8 mouse cellular contexts compared by ENCODE assay signal in genomic region chr8:125935649-125936048, GRCm38 (mm10). TPM values are rescaled to one million over a fixed set of nuclear protein-coding genes. Genes with fewer than 3 reads are reported as not detected.
DNase-seq lines count a peak whose midpoint lies in the region; ATAC-seq and TF ChIP-seq lines count a peak whose summit lies in the region.

No protein-coding gene starts in this region.

- peaks cover 7% of the 10 kb centered on the region; the same call in 1 of the 2 replicates for H3K27me3 ChIP-seq in heart, embryonic 10.5 days (ENCODE audit: insufficient read depth, poor library complexity, severe bottlenecking)
- no peaks in the 10 kb centered on the region for H3K27me3 ChIP-seq in lung, postnatal 0 days (replicated peaks; ENCODE audit: insufficient read depth, low read length)
- H3K27me3 ChIP-seq in stomach, postnatal 0 days (ENCODE audit: control insufficient read depth, insufficient read depth, low read length), result no peaks in the 10 kb centered on the region

- H3K27ac ChIP-seq in heart, embryonic 10.5 days, result no peak overlapping the region
- no peak overlapping the region for H3K27ac ChIP-seq in lung, postnatal 0 days (ENCODE audit: low read length)
- no peak overlapping the region for H3K27ac ChIP-seq in stomach, postnatal 0 days (replicated peaks)

- no peak overlapping the region for H3K9ac ChIP-seq in lung, postnatal 0 days (replicated peaks; ENCODE audit: low read depth)
- no peak overlapping the region for H3K9ac ChIP-seq in stomach, postnatal 0 days (ENCODE audit: low read length)

- 45% methylated on average over 9 of the region's 9 CpGs for WGBS in heart, embryonic 10.5 days
- 41% methylated on average over 9 of the region's 9 CpGs for WGBS in lung, postnatal 0 days
- 42% methylated on average over 9 of the region's 9 CpGs for WGBS in stomach, postnatal 0 days

- ATAC-seq in lung, postnatal 0 days, result peak; percentile 41; the same call in 1 of the 2 replicates
- 0 out of 2 replicates have a peak, but pooled peaks have one; percentile 59 for ATAC-seq in stomach, postnatal 0 days (ENCODE audit: low FRiP score, low TSS enrichment)

- H3K4me3 ChIP-seq in heart, embryonic 10.5 days, result no peak overlapping the region
- H3K4me3 ChIP-seq in lung, postnatal 0 days (ENCODE audit: low read depth, low read length), result no peak overlapping the region
- no peak overlapping the region for H3K4me3 ChIP-seq in stomach, postnatal 0 days (ENCODE audit: low read depth, low read length)

- no peak overlapping the region for H3K4me2 ChIP-seq in lung, postnatal 0 days (replicated peaks; ENCODE audit: low read depth, low read length)
- H3K4me2 ChIP-seq in stomach, postnatal 0 days (replicated peaks; ENCODE audit: low read depth), result no peak overlapping the region

- no peak for TF ChIP-seq EP300 in lung, postnatal 0 days (IDR thresholded peaks at IDR 0.05)
- TF ChIP-seq EP300 in stomach, postnatal 0 days (optimal IDR thresholded peaks at IDR 0.05), result no peak

- no peaks in the 10 kb centered on the region for H3K9me3 ChIP-seq in heart, embryonic 10.5 days
- H3K9me3 ChIP-seq in lung, postnatal 0 days (ENCODE audit: low read length), result no peaks in the 10 kb centered on the region
- no peaks in the 10 kb centered on the region for H3K9me3 ChIP-seq in stomach, postnatal 0 days (ENCODE audit: control insufficient read depth, low read length)

- TF ChIP-seq CTCF in lung, postnatal 0 days (IDR thresholded peaks at IDR 0.05), result peak; percentile 83
- TF ChIP-seq CTCF in stomach, postnatal 0 days (IDR thresholded peaks at IDR 0.05; ENCODE audit: low read depth), result peak; percentile 87

- no peaks in the 10 kb centered on the region for H3K36me3 ChIP-seq in heart, embryonic 10.5 days
- no peaks in the 10 kb centered on the region for H3K36me3 ChIP-seq in lung, postnatal 0 days (ENCODE audit: insufficient read depth, low read length)
- H3K36me3 ChIP-seq in stomach, postnatal 0 days (ENCODE audit: control insufficient read depth, insufficient read depth, low read length), result no peaks in the 10 kb centered on the region

- no peaks in the 10 kb centered on the region for H3K4me1 ChIP-seq in heart, embryonic 10.5 days
- no peaks in the 10 kb centered on the region for H3K4me1 ChIP-seq in lung, postnatal 0 days (ENCODE audit: insufficient read depth, low read depth, low read length)
- no peaks in the 10 kb centered on the region for H3K4me1 ChIP-seq in stomach, postnatal 0 days (replicated peaks; ENCODE audit: control insufficient read depth, insufficient read depth)

- DNase-seq in heart, adult 18-20 months, result peak; percentile 23 to 69
- no peak for DNase-seq in heart, embryonic 10.5 days (ENCODE audit: low spot score)
- DNase-seq in 3T3-L1 (ENCODE audit: low read depth, low spot score), result peak; percentile 71
- peak; percentile 43 to 61 for DNase-seq in adrenal gland, adult 18-20 months (ENCODE audit: low spot score in 2 of 2)
- peak; percentile 86 for DNase-seq in embryo, embryonic 10 days (ENCODE audit: low spot score)
- peak; percentile 68 to 81 for DNase-seq in kidney, postnatal 25 days
- peak; percentile 71 for DNase-seq in lung, postnatal 0 days (ENCODE audit: low spot score)
- DNase-seq in stomach, postnatal 0 days (ENCODE audit: low spot score), result peak; percentile 75

RNA-seq across cellular contexts. Expression of gene Map3k21, which starts 25.4 kb away (rescaled TPM):
- total RNA-seq in heart, adult 18-20 months (2021), result under 1 TPM; 0.67 to 0.89 TPM
- 0.09 and 0.15 TPM in 2 replicates for polyA plus RNA-seq in heart, embryonic 10.5 days (2016; fragmentation: Nextera tagmentation; extraction: Ambion mirVana)
- total RNA-seq in adrenal gland, adult 18-20 months (2021), result under 1 TPM; 0.22 to 0.96 TPM
- 0.74 and 0.76 TPM in 2 replicates for polyA plus RNA-seq in lung, postnatal 0 days (2015; fragmentation: Nextera tagmentation; extraction: Ambion mirVana)
- 1.1 and 1.2 TPM in 2 replicates for polyA plus RNA-seq in stomach, postnatal 0 days (2015; fragmentation: Nextera tagmentation; extraction: Ambion mirVana)

RNA-seq across cellular contexts. Expression of gene Pcnx2, which starts 37.5 kb away (rescaled TPM):
- under 1 TPM; 0.50 to 0.80 TPM for total RNA-seq in heart, adult 18-20 months (2021)
- 0.17 and 0.44 TPM in 2 replicates for polyA plus RNA-seq in heart, embryonic 10.5 days (2016; fragmentation: Nextera tagmentation; extraction: Ambion mirVana)
- under 1 TPM; 0.51 to 0.60 TPM for total RNA-seq in adrenal gland, adult 18-20 months (2021)
- 0.18 and 0.31 TPM in 2 replicates for polyA plus RNA-seq in lung, postnatal 0 days (2015; fragmentation: Nextera tagmentation; extraction: Ambion mirVana)
- polyA plus RNA-seq in stomach, postnatal 0 days (2015; fragmentation: Nextera tagmentation; extraction: Ambion mirVana), result 0.17 and 0.22 TPM in 2 replicates

RNA-seq across cellular contexts. Expression of gene Kcnk1, which starts 59.3 kb away (rescaled TPM):
- 1 to 10 TPM in 1 of 2 experiments, under 1 TPM in 1; 0.45 to 1.0 TPM for total RNA-seq in heart, adult 18-20 months (2021)
- polyA plus RNA-seq in heart, embryonic 10.5 days (2016; fragmentation: Nextera tagmentation; extraction: Ambion mirVana), result 2.8 and 8.7 TPM in 2 replicates
- total RNA-seq in adrenal gland, adult 18-20 months (2021), result 10 to 100 TPM in 1 of 2 experiments, 1 to 10 TPM in 1; 1.4 to 11.9 TPM
- polyA plus RNA-seq in lung, postnatal 0 days (2015; fragmentation: Nextera tagmentation; extraction: Ambion mirVana), result 34.0 and 63.6 TPM in 2 replicates
- polyA plus RNA-seq in stomach, postnatal 0 days (2015; fragmentation: Nextera tagmentation; extraction: Ambion mirVana), result 63.1 and 65.6 TPM in 2 replicates
